Mouse (Mus musculus): ENCODE data around the gene Emc6.

DNA sequence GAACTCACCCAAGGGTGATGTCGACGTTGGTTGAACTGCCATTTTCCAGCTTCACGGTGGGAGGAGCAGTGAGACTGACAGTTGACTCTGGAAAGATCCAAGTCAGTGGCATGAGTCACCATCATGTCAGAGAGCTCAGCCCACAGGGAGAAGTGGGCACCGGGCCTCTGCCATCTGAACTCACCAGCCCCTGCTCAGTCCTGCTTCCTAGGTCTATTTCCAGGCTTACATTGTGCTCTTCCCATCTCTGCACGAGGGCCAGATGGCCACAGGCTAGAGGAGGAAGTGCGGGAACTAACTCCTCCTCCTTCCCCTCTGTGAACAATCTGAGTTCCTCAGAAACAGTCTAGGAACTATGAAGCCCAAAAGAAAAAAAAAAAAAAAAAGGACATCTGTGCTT, 16.2 kb upstream of the Emc6 start:
- no peak for TF ChIP-seq CTCF (conservative IDR thresholded peaks at IDR 0.05; ENCODE audit: insufficient read depth, insufficient read length, low read depth, low read length)
- no peak for TF ChIP-seq POLR2A (IDR thresholded peaks at IDR 0.05; ENCODE audit: low read depth, low read length)

Data from kidney, adult 2 months (tissue).